Mouse (Mus musculus) C2C12 (cell line): ENCODE results near the gene Utp3.

Source experiments
- CEBPB ChIP-seq: IDR thresholded peaks from one replicate; pipeline ENCODE4 v1.6.1; 2011; ENCODE audit warnings: low read depth, mild to moderate bottlenecking, control low read depth, moderate library complexity
- CTCF ChIP-seq: IDR thresholded peaks from one replicate; pipeline ENCODE4 v1.5.1; 2011; ENCODE audit not compliant: control insufficient read depth, insufficient read depth, insufficient read length

DNA sequence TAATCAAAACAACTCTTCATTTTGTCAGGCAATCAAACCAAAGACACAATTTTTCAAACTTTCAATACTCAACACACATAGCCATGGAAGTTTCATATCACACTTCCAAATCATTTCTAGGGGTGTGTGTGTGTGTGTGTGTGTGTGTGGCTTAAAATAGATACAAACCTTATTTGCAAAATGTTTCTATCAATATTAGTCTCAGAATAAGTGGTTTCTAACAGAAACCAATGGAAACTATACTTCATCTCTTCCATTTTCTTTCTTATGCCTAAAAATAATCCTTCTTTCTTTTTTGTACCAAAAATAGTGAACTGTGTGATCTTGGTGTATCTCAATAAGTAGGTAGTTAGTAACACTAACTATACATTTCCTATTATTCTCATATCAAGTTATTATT, 13.4 kb upstream of the Utp3 start:
- TF ChIP-seq CTCF (no peak), CEBPB (no peak)
